Mouse (Mus musculus): ENCODE measurements around the gene Sec14l5.
A peak's percentile ranks its signal among the peaks of the same experiment; 100 is the strongest.

Sec14l5 gene

DNA sequence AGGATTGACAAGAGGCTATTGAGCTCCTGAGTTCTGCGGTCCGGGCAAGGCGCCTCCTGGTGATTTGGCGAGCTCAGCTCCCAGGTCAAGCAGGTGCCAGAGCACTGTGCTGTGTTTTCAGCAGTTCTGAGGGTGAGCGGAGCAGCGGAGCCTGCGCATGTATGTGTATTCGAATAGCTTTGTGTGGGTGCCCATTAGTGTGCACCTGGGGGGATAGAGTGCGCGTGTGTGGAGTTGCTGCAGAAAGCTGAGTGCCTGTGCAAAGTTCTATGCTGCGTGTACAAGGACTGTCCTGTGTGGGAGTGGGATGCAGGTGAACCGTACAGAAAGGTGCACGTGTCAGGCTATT lies at the start of gene Sec14l5:
Gene Sec14l5, plus strand, starts transcription at position 73 of the 349 bp plus-strand sequence.
- no peak for DNase-seq (ENCODE audit: low read depth, low spot score)

DNA sequence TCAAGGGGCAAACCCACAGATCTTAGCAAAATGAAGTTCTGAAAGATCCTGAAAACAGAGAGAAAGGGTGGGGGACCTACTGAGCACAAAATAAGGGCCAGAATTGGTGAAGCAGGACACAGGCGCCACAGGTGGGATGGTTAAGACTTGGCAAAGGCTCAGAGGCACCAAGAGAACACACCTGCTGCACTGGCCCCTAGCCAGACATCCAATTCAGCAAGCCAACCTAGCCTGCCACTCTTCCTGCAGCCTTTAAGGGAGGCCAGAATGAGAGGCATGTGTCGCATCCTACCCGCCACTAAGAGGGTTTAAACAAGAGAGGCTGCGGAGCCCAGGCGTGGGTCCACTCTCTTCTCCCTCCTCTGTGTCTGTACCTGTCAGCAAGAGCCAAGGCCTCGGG lies 45.9 kb upstream of the Sec14l5 start:
- no peak for DNase-seq (ENCODE audit: low read depth, low spot score)

DNA sequence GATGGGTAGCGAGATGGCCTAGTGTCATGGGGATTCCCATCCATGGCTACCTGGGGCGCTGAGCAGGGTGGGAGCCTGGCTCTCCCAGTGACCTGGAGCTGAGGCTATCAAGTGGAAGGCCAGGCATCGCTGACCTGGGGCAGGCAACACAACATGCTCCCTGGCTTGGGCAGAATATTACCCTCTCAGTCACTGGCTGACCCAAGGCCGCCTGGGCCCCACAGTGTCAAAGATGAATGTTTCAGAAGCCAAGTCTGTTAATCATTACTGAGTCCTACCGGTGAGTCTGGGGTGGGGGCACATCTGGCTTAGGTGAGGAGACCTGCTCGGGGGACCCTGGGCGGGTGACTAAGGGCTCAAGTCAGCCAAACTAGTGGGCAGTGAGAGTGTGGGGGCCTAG lies 37.0 kb upstream of the Sec14l5 start:
- DNase-seq (ENCODE audit: low read depth, low spot score): no peak

DNA sequence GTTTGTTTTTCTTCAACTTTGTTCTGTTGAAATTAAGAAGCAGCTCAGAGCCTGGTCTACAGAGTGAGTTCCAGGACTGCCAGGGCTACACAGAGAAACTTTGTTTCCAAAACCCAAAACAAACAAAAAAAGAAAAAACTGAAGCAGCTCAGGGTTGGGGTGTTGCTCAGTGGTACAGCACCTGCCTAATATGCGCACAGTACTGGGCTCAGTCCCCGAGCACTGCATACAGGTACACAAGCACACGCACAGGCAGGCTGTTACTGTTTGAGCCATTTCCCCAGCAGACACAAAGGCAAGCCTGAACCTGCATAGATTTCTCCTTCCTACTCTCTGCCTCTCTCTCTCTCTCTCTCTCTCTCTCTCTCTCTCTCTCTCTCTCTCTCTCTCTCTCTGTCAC lies 35.9 kb upstream of the Sec14l5 start:
- DNase-seq (ENCODE audit: low read depth, low spot score): no peak

DNA sequence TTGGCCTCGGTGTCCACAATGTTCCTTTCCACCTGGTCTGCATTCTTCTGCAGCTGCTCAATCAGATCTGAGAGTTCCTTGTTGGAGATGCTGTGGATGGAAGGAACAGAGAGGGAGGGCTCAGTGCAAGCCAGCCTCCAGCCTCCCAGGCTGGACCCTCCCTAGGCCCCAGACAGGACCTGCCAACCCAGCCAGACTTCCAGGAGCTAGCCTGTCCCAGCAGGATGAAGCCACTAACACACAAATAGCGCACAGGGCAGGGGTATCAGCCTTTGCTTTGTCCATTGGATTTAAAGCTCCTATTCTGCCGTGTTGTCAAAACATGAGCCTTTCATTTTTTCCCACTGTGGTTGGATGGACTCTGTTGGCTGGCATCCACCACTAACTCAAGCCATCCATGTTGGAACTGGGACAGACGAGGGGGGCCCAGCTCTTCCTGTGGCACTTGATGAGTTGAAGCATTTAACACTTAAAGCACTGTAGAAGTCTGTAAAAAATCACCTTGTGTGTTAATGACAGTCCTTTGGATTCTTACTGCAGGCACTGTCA lies 33.8 kb upstream of the Sec14l5 start:
- DNase-seq (ENCODE audit: low read depth, low spot score): no peak

DNA sequence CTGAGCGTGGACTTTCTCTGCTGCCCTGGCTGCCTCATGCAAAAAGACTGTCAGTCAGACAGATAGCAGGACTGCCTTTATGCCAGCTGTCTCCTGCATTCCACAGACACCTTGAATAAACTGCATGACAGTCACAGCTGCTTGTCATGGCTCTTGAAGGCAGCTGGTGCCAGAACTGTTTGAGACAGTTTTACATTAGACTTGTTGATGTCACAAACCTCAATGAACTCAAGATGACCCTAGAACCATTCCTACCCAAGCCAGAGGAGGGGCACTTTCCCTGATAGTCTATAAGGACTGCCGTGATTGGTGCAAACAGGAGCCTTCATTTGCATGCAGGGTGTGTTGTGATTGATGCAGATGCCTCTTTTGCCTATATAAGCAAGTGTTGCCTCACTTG lies 33.3 kb upstream of the Sec14l5 start:
- peak; percentile 38 for DNase-seq (ENCODE audit: low read depth, low spot score)

DNA sequence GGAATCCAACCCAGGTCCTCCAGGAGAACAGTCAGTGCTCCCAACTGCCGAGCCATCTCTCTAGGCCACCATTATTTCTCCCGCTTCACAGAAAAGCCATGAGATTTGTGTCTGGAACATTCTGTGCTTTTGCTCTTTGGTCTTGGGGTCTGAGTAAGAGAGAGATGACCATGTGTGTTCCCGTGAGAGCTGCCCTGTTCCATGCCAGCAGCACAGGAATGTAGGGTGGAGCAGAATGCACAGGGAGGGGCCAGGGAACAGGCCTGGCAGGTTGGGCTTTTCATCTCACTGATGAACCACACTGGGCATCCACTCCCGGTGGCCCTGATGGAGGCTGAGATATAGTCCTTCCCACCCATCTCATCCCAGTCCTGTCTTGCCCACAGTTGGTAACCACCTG lies 27.5 kb upstream of the Sec14l5 start:
- DNase-seq (ENCODE audit: low read depth, low spot score): no peak

DNA sequence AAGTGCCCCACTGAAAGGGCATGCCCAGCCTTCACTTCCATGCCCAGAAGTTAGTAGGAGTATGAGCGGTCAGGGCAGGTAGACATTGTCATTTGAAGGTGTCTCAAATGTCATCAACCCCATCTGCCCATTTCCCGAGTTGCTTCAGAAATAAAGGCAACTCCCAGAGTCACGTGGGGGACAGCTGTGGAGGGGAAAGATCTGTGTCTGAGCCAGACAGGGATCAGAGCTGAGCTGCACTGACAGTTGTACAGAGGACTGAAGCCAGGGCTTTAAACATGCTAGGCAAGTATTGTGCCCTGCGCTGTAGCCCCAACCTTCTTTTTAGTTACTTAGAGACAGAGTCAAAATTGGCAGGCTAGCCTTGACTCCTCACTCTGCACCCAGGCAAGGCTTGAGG lies 27.1 kb upstream of the Sec14l5 start:
- no peak for DNase-seq (ENCODE audit: low read depth, low spot score)

DNA sequence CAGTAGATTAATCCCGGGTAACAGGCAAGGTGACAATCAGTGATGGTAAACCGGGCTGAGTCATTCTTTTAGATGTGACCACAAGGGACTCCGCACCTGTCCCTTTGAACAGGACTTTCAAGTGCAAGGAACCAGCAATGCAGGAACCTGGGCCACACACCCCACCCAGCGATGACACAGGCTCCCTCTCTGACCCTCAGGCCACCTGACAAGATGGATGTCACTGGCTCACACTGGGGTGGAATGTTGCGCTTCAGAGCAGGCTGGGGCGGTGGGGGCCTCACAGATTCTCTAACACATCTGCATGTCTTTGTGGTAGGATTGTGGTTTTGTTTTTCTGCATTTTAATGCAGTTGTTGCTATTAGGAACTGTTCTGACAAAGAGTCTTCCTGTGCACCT lies 23.4 kb upstream of the Sec14l5 start:
- DNase-seq (ENCODE audit: low read depth, low spot score): no peak

DNA sequence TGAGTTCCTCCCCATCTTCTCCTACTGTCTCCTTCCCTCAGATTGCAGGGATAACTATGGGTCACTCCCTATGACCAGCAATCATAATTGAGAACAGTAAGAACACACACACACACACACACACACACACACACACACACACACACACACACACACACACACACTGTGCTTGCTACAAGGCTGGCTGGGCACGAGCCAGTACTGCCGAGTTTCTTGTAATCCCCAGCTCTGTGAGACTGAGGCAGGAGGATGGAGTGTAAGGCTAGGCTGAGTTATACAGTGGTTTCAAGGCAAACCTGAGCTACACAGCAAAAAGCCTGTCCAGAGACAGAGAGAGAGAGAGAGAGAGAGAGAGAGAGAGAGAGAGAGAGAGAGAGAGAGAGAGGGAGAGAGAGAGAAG lies 16.7 kb upstream of the Sec14l5 start:
- no peak for DNase-seq (ENCODE audit: low read depth, low spot score)

DNA sequence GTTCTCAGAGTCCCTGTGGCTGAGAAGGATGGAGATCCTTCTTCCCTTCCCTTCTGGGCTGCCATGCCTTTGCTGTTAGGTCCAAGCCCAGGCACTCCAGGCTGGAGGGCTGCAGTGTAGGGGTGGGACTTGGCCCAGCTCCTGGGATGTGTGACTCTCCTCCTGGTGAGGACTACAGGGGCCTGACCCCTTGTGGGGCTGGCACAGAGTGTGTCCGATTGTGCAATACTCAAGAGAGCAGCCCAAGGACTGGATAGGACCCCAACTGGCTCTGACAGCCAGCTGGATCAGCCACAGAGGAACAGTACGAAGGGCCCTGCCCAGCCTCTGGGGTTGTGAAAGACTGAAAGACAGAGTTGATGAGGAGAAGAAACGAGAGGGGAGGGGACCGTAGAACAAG lies 16.1 kb upstream of the Sec14l5 start:
- DNase-seq (ENCODE audit: low read depth, low spot score): no peak

DNA sequence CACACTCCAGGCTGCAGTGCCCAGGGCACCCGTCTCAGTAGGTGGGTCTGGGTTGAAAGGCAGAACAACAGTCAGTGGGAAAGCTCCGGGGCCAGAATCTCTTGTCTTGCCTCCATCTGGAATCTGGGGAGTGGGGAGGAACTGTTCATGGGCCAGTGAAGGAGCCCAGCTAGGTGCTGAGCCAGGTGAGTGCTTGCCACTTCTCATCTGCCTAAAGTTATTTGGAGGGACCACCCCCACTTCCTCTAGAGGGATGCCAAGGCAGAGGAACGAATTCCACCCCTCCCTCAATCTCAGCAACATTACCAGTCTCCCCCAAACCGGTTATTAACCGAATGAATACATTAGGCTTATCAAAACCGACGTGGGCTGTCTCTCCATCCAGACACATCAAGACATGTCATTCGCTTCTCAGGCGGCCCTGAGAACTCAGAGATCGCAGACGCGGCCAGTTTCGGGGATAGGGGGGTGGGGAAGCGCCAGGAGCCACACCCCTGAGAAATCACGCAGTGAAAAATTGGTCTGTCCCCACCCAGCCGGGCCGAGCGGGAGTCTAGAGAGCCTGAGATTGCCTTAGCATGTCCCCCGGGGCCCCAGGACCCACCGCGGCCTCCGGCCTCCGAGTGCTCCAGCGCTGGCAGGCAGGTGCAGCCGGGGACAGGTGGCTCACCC lies 15.5 kb upstream of the Sec14l5 start:
- DNase-seq (ENCODE audit: low read depth, low spot score): no peak

DNA sequence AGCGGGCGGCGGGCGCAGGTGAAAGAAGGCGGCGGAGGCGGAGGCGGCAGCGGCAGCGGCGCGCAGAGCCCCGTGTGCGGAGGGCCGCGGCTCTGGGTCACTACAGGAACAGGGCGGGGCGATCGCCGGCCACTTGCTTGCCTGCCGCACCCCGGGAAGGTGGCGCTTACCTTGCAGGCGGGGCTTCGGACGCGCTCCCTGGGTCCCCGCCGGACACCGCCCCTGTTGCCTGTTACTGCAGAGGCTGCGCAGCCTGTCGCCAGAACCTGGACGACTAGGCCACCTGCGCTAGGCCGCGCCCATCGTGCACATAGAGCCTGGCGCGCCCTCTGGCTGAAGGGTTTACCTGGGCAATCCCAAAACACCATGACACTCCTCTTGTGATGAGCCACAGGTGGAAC lies 14.5 kb upstream of the Sec14l5 start, which contains the start of gene Ppl:
Gene Ppl, minus strand, starts transcription at position 21 of the 401 bp plus-strand sequence.
- DNase-seq (ENCODE audit: low read depth, low spot score): peak; percentile 86

DNA sequence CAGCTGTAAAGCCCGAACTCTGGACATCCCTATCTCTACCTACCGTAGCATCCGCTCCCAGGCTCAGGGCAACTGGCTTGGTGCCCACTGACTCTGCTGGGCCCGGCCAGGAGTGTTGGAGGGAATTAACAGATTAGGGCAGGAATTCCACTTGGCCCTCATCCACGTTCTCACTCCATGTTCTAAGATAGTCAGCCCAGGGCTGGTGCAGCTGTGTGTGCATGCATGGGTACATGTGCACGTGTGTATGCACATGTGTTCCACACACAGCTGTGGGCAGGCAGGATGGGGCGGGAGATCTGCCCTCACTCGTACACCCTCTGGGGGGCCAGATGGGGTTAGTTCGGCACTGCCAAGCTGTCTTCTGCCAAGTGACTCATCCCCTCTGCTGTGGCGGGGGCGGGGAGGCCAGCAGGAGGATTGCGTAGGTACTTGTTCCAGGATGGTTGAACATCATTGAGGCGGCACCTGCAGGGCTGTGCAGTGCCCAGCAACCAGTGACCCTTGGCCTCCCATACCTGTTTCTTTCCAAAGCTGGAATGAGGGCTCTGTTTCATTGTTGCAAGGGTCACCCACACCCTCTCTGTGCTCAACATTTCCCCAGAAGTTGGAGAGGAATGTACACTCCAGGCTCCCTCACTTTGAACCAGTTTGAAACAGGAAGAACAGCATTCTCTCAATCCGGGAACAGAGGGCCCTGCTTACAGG lies 12.1 kb upstream of the Sec14l5 start:
- DNase-seq (ENCODE audit: low read depth, low spot score): no peak

DNA sequence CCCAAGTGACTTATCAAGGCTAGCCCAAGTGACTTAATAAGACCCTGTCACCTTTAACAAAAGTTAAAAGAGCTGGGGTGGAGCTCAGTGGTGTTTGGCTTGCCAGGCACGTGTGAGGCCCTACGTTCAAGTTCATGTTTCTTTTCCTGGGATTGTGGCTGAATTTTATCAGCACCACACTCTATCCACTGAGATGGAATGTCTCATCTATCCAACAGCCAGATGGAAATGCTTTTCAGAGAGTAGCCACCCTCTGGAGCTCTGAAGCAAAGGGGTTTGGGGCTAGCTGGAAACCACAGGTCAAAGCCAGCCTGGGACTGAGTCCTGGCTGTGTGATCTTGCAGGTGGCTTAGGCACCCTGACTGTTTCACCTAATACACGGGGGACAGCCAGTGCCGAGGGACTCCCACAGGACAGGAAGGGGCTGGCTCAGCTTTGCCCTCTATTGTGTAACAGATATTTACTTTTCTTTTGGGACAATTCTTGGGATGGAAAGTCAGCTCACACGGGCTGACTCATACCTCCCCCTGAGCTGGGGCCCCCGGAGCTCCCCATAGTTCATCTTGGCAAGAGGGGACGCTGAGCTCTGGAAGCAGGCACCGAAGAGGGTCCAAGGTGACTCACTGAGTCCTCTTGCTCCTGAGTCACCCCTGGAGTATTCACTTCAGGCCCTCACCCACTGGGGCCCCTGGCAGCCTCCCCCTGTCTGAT lies 11.2 kb upstream of the Sec14l5 start:
- no peak for DNase-seq (ENCODE audit: low read depth, low spot score)

DNA sequence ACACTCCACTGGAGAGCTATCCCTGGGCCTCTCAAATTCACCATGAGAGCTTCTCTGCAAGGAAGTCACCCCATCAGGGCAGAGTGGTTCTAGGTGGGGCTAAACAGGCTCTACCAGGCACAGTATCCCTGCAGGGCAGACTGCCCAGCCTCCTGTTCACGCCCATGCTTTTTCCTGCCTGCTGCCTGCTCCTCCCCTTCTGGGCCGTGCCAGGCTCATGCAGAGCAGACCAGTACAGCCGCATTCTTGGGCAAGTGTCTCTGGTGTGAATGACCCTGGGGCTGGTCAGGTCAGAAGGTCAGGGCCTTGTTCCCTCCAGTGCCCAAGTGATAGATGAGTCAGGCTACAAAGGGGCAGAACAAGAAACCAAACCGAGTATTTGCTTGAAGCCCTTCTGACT lies 10.4 kb upstream of the Sec14l5 start:
- DNase-seq (ENCODE audit: low read depth, low spot score): no peak

DNA sequence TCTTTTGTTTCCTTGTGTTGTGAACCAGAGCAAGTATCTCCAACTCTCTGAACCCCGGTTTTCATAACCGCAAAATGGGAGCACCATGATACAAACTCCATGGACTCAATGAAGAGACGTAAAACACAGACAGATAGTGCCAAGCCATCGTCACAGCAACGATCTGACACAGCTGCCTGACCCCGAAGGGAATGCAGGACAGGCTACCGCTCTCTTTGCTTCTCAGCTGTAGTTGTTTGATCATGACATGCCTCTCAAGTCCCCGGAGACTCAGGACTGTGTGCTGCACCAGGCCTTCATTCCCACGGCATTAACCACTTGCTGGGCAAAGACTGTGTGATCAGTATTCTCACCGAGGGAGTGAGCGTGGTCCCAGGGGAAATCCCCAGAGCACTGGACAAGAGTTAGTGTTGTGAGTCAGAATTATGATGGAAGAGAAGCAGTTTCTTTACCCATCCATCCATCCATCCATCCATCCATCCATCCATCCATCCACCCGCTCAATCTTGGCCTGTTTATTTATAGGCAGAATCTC lies 9.8 kb upstream of the Sec14l5 start:
- DNase-seq (ENCODE audit: low read depth, low spot score): no peak

DNA sequence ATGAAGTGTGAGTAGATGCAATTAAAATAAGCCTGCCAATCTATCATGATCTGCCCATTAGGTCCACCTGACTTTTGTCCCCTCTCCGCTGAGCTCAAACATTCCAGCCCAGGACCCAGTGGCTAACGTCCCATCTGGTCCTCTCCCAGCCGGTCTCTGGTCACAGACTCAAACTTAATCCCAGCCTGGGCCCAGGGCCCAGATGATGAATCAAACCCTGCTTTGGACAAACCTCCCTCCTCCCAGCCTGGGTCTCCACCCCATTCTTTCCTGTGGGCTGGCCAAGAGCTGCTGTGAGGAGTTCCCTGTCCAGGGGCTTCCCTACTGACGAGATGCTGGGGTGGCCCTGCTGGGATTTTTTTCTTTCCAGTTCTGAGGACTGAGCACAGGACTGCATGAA lies 7.2 kb upstream of the Sec14l5 start:
- no peak for DNase-seq (ENCODE audit: low read depth, low spot score)

DNA sequence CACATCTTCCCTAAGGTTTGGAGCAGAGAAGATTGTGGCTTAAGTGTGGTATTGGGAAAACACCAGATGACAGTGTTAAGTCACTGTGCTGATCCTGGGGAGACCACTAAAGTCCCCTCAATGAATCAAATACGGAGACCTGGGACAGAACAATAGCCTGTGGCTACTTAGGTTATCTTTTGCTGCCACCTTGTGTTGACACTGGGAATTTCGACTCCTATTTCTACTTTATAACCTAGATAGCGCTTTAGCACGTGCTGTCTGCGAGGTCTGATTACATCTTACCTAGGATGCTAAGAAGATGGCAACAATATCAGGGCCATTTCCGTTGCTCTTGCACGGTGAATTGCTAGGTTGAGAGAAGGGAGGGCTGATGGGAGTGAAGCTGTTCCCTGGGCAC lies 1.3 kb upstream of the Sec14l5 start:
- DNase-seq (ENCODE audit: low read depth, low spot score): peak; percentile 84

DNA sequence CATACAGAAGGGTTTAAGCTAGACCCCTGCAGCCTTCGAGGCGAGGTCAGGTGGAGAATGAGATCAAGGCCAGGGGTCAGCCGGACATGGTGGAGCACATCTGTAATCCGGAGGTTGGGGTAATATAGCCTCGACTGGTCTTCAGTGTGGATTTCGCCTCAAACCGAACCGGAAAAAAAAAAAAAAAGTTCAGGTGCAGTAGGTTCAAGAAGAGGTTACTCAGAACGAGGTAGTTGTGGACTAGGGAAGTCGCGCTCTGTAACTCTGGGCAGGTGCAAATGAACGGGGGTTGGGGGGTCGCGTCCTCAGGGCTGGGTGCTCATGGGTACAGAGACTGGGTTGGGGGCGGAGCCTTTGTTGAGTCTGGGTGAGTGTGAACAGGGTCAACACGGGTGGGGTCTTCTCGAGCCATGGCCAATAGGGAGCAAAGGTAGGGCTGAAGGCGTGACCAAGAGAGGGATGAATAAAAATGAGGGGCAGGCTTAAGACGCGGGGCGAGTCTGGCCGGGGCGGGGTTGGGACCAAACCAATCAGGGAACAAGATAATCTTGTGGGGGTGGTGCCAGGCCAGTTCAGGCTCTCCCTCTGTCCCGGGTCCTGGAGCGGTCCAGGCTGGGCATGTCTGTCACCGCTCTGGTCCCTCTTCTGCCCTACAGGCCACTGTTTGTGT lies 407 bp upstream of the Sec14l5 start:
- peak; percentile 98 for DNase-seq (ENCODE audit: low read depth, low spot score)

DNA sequence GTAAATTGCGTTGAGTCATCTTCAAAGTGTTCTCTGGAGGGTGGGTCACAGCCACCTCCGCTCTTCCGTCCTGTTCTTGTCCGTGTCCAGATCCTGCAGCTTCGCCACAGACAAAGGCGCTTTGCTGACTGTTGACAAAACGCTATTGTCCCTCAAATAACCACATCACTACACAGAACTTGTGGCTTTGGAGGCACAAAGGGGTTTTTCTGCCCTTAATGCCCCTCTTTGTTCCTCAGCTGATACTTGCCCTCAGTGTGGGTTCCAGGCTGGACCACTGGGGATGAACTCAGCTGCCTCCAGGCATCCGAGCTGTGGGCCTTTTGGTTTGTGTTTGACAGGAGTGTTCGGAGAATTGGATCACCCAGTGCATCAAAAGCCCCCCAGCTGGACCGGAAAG lies 3.6 kb downstream of the Sec14l5 start:
- DNase-seq (ENCODE audit: low read depth, low spot score): no peak

Measured in R1 (cell line).